In genomic region chr9:54552409-54552808, GRCm38 (mm10) we compare ENCODE assay signal across 10 mouse cellular contexts. TPM values are rescaled to one million over a fixed set of nuclear protein-coding genes. Genes with fewer than 3 reads are reported as not detected.
A peak's percentile ranks its signal among the peaks of the same experiment; 100 is the strongest.
DNase-seq lines count a peak whose midpoint lies in the region; TF ChIP-seq lines count a peak whose summit lies in the region.
"Had no signal": no experiment of that assay in that cellular context is flagged by ENCODE, and none has a peak within 500 bp of the region (broad histone marks: within the 10 kb centered on the region; RNA-seq: fewer than 3 reads in every experiment).

No protein-coding gene starts in this region.

- WGBS in cerebellum, adult 2 months = 14% methylated on average over 5 of the region's 5 CpGs

- no peaks in the 10 kb centered on the region for H3K79me2 ChIP-seq in CH12.LX (replicated peaks; ENCODE audit: control insufficient read depth, extremely low read depth, insufficient read depth, poor library complexity, severe bottlenecking)

- in situ Hi-C loops in CH12.LX (cut with MboI; ENCODE audit: low pct_ligation_motif_present, low pct_unique_long_range_greater_than_20kb, low sequenced_read_pairs) = loop anchor here (5.0 kb wide), 1 partner anchor 50 kb away; no protein-coding TSS in a partner anchor

- TF ChIP-seq RAD21 in CH12.LX (IDR thresholded peaks at IDR 0.05; ENCODE audit: low read depth, low read length) = peak; percentile 64

- no peaks in the 10 kb centered on the region for H3K27me3 ChIP-seq in CH12.LX (replicated peaks)
- no peaks in the 10 kb centered on the region for H3K27me3 ChIP-seq in cerebellum, adult 2 months (ENCODE audit: control insufficient read depth, insufficient read depth, low read length)
- H3K27me3 ChIP-seq: midbrain, embryonic 12.5 days had no signal

- TF ChIP-seq CTCF in CH12.LX (conservative IDR thresholded peaks at IDR 0.05 in 1 of 2, IDR thresholded peaks at IDR 0.05 in 1 of 2; ENCODE audit: low read depth in 2 of 2, low read length in 2 of 2) = peak; percentile 59 to 78; a peak in 3 of 4 replicates
- TF ChIP-seq CTCF in cerebellum, adult 2 months (IDR thresholded peaks at IDR 0.05; ENCODE audit: borderline replicate concordance, insufficient read depth, low read depth, low read length) = peak; percentile 62; the same call in 1 of the 2 replicates

- no peak overlapping the region for H3K27ac ChIP-seq in CH12.LX (ENCODE audit: insufficient read depth, low read depth)
- H3K27ac ChIP-seq in cerebellum, adult 2 months (ENCODE audit: insufficient read depth, low read length) = no peak overlapping the region
- H3K27ac ChIP-seq: midbrain, embryonic 12.5 days had no signal

- no peak overlapping the region for H3K9ac ChIP-seq in CH12.LX (ENCODE audit: insufficient read depth, low read depth)
- H3K9ac ChIP-seq: midbrain, embryonic 12.5 days had no signal

- H3K4me3 ChIP-seq in CH12.LX (replicated peaks in 1 of 3; ENCODE audit: low read depth in 2 of 3, low read length in 2 of 3, poor library complexity in 1 of 3) = no peak overlapping the region
- H3K4me3 ChIP-seq in cerebellum, adult 2 months (replicated peaks; ENCODE audit: insufficient read depth, low read depth, low read length) = no peak overlapping the region
- H3K4me3 ChIP-seq: midbrain, embryonic 12.5 days had no signal

- H3K9me3 ChIP-seq in CH12.LX (replicated peaks; ENCODE audit: low read length) = no peaks in the 10 kb centered on the region
- H3K9me3 ChIP-seq: midbrain, embryonic 12.5 days had no signal

- no peaks in the 10 kb centered on the region for H3K36me3 ChIP-seq in CH12.LX (replicated peaks in 1 of 2; ENCODE audit: control insufficient read depth in 1 of 2, insufficient read depth in 1 of 2, low read length in 1 of 2)
- H3K36me3 ChIP-seq: midbrain, embryonic 12.5 days had no signal

- dilution Hi-C loops in CH12.LX (cut with MboI; ENCODE audit: extremely low pct_ligation_motif_present, extremely low pct_unique_long_range_greater_than_20kb, low sequenced_read_pairs) = no loop called here

- no peak overlapping the region for H3K4me2 ChIP-seq in CH12.LX (ENCODE audit: insufficient read depth, low read depth, poor library complexity, severe bottlenecking)
- H3K4me2 ChIP-seq: midbrain, embryonic 12.5 days had no signal

- peaks cover 27 to 59% of the 10 kb centered on the region in 2 experiments for H3K4me1 ChIP-seq in CH12.LX (ENCODE audit: control insufficient read depth in 1 of 2, insufficient read depth in 2 of 2)
- H3K4me1 ChIP-seq in cerebellum, adult 2 months (ENCODE audit: control insufficient read depth, insufficient read depth, low read length) = peaks cover 6% of the 10 kb centered on the region
- H3K4me1 ChIP-seq: midbrain, embryonic 12.5 days had no signal

- no peak for TF ChIP-seq EP300 in CH12.LX (IDR thresholded peaks at IDR 0.05; ENCODE audit: low read length)

- TF ChIP-seq POLR2A in CH12.LX (IDR thresholded peaks at IDR 0.05; ENCODE audit: low read depth, low read length) = no peak
- no peak for TF ChIP-seq POLR2A in cerebellum, adult 2 months (IDR thresholded peaks at IDR 0.05; ENCODE audit: borderline replicate concordance, insufficient read depth, low read length)

- peak; percentile 71 for DNase-seq in gastrocnemius, adult 18-20 months (ENCODE audit: low spot score)
- DNase-seq in gastrocnemius, postnatal 10 days = no peak
- peak; percentile 66 for DNase-seq in CH12.LX (ENCODE audit: extremely low read depth)
- DNase-seq in cerebellum, adult 2 months = peak; percentile 58 to 70
- DNase-seq in kidney, adult 18-20 months = peak; percentile 39
- peak; percentile 34 for DNase-seq in lung, postnatal 14 days
- DNase-seq in B cell, adult 2 months = no peak
- DNase-seq in heart, adult 9 months (ENCODE audit: low spot score in 2 of 2) = no peak

TF ChIP-seq in CH12.LX, 34 proteins besides CTCF, POLR2A, EP300 and RAD21:
- TF ChIP-seq SMC3 (IDR thresholded peaks at IDR 0.05; ENCODE audit: low read depth, low read length) (peak; percentile 74), ZKSCAN1 (IDR thresholded peaks at IDR 0.05; ENCODE audit: borderline replicate concordance, low read depth, low read length) (no peak), ETS1 (conservative IDR thresholded peaks at IDR 0.05; ENCODE audit: low read depth, low read length) (no peak), MAZ (IDR thresholded peaks at IDR 0.05; ENCODE audit: low read depth, low read length) (no peak), BHLHE40 (IDR thresholded peaks at IDR 0.05; ENCODE audit: low read depth, low read length) (no peak), GABPA (IDR thresholded peaks at IDR 0.05; ENCODE audit: insufficient replicate concordance, low read depth, low read length) (no peak), ZC3H11A (IDR thresholded peaks at IDR 0.05; ENCODE audit: low read depth, low read length) (no peak), PAX5 (IDR thresholded peaks at IDR 0.05; ENCODE audit: low read length) (no peak), ELF1 (IDR thresholded peaks at IDR 0.05; ENCODE audit: low read depth, low read length) (no peak), E2F4 (IDR thresholded peaks at IDR 0.05; ENCODE audit: insufficient replicate concordance, low read depth, low read length) (no peak), IRF4 (IDR thresholded peaks at IDR 0.05; ENCODE audit: low read depth, low read length) (peak; percentile 8; the same call in 1 of the 2 replicates), TCF12 (IDR thresholded peaks at IDR 0.05; ENCODE audit: low read depth, low read length) (0 out of 2 replicates have a peak, but pooled peaks have one; percentile 25), MAX (IDR thresholded peaks at IDR 0.05; ENCODE audit: low read length) (no peak)

RNA-seq across cellular contexts. Expression of gene Cib2, which starts 7.6 kb away (rescaled TPM):
- 100 to 1,000 TPM; 111 to 121 TPM for total RNA-seq in gastrocnemius, adult 18-20 months (2021)
- 10 to 100 TPM; 23.6 to 23.9 TPM for total RNA-seq in gastrocnemius, postnatal 10 days (2021)
- total RNA-seq in CH12.LX (2012; rRNA removed) = 2.0 and 2.1 TPM in 2 replicates
- 3.3 and 3.4 TPM in 2 replicates for total RNA-seq in CH12.LX (2014; rRNA removed)
- polyA plus RNA-seq in CH12.LX (2012; ENCODE audit: insufficient read length, low read depth) = 2.3 and 3.5 TPM in 2 replicates
- 31.7 and 40.2 TPM in 2 replicates for polyA plus RNA-seq in cerebellum, adult 2 months (2012; rRNA removed)

RNA-seq across cellular contexts. Expression of gene Sh2d7, which starts 13.6 kb away (rescaled TPM):
- total RNA-seq in gastrocnemius, adult 18-20 months (2021) = not detected
- total RNA-seq in gastrocnemius, postnatal 10 days (2021) = not detected
- total RNA-seq in CH12.LX (2012; rRNA removed) (0.81 and 0.84 TPM in 2 replicates), CH12.LX (2014; rRNA removed) (0.83 and 0.90 TPM in 2 replicates)
- 0.52 and 0.56 TPM in 2 replicates for polyA plus RNA-seq in CH12.LX (2012; ENCODE audit: insufficient read length, low read depth)
- polyA plus RNA-seq in cerebellum, adult 2 months (2012; rRNA removed) = not detected in 2 replicates
- polyA plus RNA-seq: heart, embryonic 16.5 days had no signal

RNA-seq across cellular contexts. Expression of gene Idh3a, which starts 33.7 kb away (rescaled TPM):
- total RNA-seq in gastrocnemius, adult 18-20 months (2021) = 100 to 1,000 TPM; 491 to 527 TPM
- 100 to 1,000 TPM; 320 to 400 TPM for total RNA-seq in gastrocnemius, postnatal 10 days (2021)
- 102 and 135 TPM in 2 replicates for total RNA-seq in CH12.LX (2012; rRNA removed)
- 192 and 198 TPM in 2 replicates for total RNA-seq in CH12.LX (2014; rRNA removed)
- polyA plus RNA-seq in CH12.LX (2012; ENCODE audit: insufficient read length, low read depth) = 178 and 186 TPM in 2 replicates
- 209 and 211 TPM in 2 replicates for polyA plus RNA-seq in cerebellum, adult 2 months (2012; rRNA removed)

RNA-seq across cellular contexts. Expression of gene Dmxl2, which starts 51.0 kb away (rescaled TPM):
- 1 to 10 TPM; 2.4 to 3.1 TPM for total RNA-seq in gastrocnemius, adult 18-20 months (2021)
- 1 to 10 TPM; 5.5 to 7.0 TPM for total RNA-seq in gastrocnemius, postnatal 10 days (2021)
- total RNA-seq in CH12.LX (2012; rRNA removed) (20.1 and 23.7 TPM in 2 replicates), CH12.LX (2014; rRNA removed) (21.8 and 24.2 TPM in 2 replicates)
- 22.5 and 26.6 TPM in 2 replicates for polyA plus RNA-seq in CH12.LX (2012; ENCODE audit: insufficient read length, low read depth)
- polyA plus RNA-seq in cerebellum, adult 2 months (2012; rRNA removed) = 97.9 and 98.9 TPM in 2 replicates

Comparison
In these comparisons a context has a peak if more than half of its experiments do, and no peak if none do; other contexts are left out.
1. DNase-seq: peak in gastrocnemius, adult 18-20 months (single experiment), CH12.LX (single experiment), cerebellum, adult 2 months (2 of 2), kidney, adult 18-20 months (single experiment) and lung, postnatal 14 days (single experiment); none in gastrocnemius, postnatal 10 days (single experiment), B cell, adult 2 months (0 of 2) and heart, adult 9 months (0 of 2).
2. RNA of gene Cib2, which starts 7.6 kb away (total RNA-seq): 111 to 121 TPM in gastrocnemius, adult 18-20 months and 23.6 to 23.9 TPM in gastrocnemius, postnatal 10 days; 2.0 to 3.4 TPM in CH12.LX; every median in the first group is over 4 times any median in the second.